Mouse (Mus musculus): ENCODE data around the gene Dppa5a. TPM values are rescaled to one million over a fixed set of nuclear protein-coding genes. Genes with fewer than 3 reads are reported as not detected.
A peak's percentile ranks its signal among the peaks of the same experiment; 100 is the strongest.
"Not testable (repeated sequence)": the region's sequence is repeated elsewhere in the genome, so short reads cannot be mapped to it uniquely, and the experiment has no call there.

Gene Dppa5a
- polyA plus RNA-seq, 1 experiment, result not detected

GRCm38 (mm10) chr9:78351504-78352220 is 16.3 kb downstream of the Dppa5a start:
- Histone ChIP-seq H3K4me1 (peaks cover 32% of the 10 kb centered on the region), H3K4me3 (replicated peaks) (no peak overlapping the region), H3K9me3 (no peaks in the 10 kb centered on the region; the same call in 1 of the 2 replicates), H3K27me3 (replicated peaks) (peaks cover 26% of the 10 kb centered on the region), H3K36me3 (replicated peaks; ENCODE audit: low read length) (no peaks in the 10 kb centered on the region)
- TF ChIP-seq FLI1 (IDR thresholded peaks at IDR 0.05; ENCODE audit: low read length) (no peak), GATA1 (IDR thresholded peaks at IDR 0.05; ENCODE audit: borderline replicate concordance, low read length) (no peak)

- H3K4me3 ChIP-seq (replicated peaks); H3K36me3 ChIP-seq (replicated peaks; ENCODE audit: low read length); H3K9me3 ChIP-seq: not testable (repeated sequence)
- H3K4me1 ChIP-seq, result peaks cover 32% of the 10 kb centered on the region
- peaks cover 18% of the 10 kb centered on the region for H3K27me3 ChIP-seq (replicated peaks)
These were observed 18.0 kb downstream of the Dppa5a start for GRCm38 (mm10) chr9:78350007-78350406.

DNA sequence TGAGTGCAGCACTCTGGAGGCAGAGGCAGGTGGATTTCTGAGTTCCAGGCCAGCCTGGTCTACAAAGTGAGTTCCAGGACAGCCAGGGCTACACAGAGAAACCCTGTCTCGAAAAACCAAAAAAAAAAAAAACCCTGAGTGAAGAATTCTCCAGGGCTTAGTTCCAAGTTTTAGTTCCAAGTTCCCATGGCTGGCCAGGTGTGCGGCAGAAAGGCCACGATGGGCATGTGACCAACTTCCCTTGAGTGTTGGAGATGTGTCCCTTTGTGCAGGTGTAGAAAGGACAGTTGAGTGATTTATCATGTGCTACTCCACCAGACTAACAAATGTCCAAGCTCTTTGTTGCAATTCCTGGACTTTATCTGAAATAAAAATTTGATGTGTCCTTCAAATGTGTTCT is 18.8 kb downstream of the Dppa5a start:
- H3K9me3 ChIP-seq; H3K36me3 ChIP-seq (replicated peaks; ENCODE audit: low read length); H3K4me3 ChIP-seq (replicated peaks): not testable (repeated sequence)
- H3K4me1 ChIP-seq, result peaks cover 32% of the 10 kb centered on the region
- H3K27me3 ChIP-seq (replicated peaks), result peaks cover 19% of the 10 kb centered on the region

DNA sequence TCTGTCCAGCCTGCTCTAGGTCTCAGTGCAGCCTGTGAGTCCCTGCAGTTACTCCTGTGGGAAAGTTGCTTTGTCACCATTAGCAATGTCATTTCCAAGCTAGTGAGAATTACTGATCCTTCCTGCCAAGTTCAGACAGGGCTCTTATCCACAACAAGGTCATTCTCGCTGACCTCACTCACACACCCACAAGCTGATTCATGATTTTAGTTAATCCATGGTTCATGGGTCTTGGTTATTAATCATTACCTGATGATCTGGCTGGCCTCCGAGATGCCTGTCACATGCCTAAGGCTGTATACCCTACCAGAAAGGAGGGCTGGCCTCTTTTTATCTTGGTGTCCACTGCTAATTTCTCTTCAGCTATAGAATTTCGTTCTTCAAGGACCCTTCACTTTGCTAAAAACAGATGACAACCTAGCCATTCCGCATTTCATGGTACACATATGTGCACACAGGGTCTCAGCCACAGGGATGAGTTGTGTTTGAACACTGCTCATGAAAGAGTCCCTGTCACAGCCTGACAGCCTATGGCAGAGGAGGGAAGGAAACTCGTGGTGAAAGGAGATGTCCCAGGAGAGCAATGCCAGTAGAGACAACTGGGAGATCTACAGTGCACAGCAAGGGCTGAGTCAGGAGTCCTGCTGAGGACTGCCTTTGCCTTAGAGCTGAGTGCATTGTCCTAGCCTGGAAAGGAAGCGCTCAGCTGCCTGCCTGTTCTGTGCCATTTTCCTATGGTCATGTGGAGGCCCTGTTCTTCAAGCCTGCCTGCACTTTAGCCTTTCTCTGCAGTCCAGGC is 19.6 kb downstream of the Dppa5a start:
- peaks cover 23% of the 10 kb centered on the region for H3K27me3 ChIP-seq (replicated peaks)
- H3K4me1 ChIP-seq, result peaks cover 32% of the 10 kb centered on the region
- peak overlapping the region; percentile 33 for H3K4me3 ChIP-seq (replicated peaks)
- H3K9me3 ChIP-seq; H3K36me3 ChIP-seq (replicated peaks; ENCODE audit: low read length): not testable (repeated sequence)

- Histone ChIP-seq H3K4me1 (peaks cover 29% of the 10 kb centered on the region), H3K4me3 (replicated peaks) (no peak overlapping the region), H3K9me3 (no peaks in the 10 kb centered on the region), H3K36me3 (replicated peaks; ENCODE audit: low read length) (no peaks in the 10 kb centered on the region), H3K27me3 (replicated peaks) (peaks cover 18% of the 10 kb centered on the region)
- TF ChIP-seq GATA1 (IDR thresholded peaks at IDR 0.05; ENCODE audit: borderline replicate concordance, low read length) (no peak), FLI1 (IDR thresholded peaks at IDR 0.05; ENCODE audit: low read length) (no peak)
These were observed 21.0 kb downstream of the Dppa5a start for GRCm38 (mm10) chr9:78347004-78347403.

GRCm38 (mm10) chr9:78345235-78345634 is 22.7 kb downstream of the Dppa5a start:
- not testable (repeated sequence) for H3K4me3 ChIP-seq (replicated peaks); H3K9me3 ChIP-seq; H3K36me3 ChIP-seq (replicated peaks; ENCODE audit: low read length)
- H3K27me3 ChIP-seq (replicated peaks), result peaks cover 17% of the 10 kb centered on the region
- H3K4me1 ChIP-seq, result peaks cover 26% of the 10 kb centered on the region

- not testable (repeated sequence) for H3K4me1 ChIP-seq; H3K4me3 ChIP-seq (replicated peaks); H3K36me3 ChIP-seq (replicated peaks; ENCODE audit: low read length); H3K9me3 ChIP-seq
- peaks cover 17% of the 10 kb centered on the region for H3K27me3 ChIP-seq (replicated peaks)
These were observed 24.9 kb downstream of the Dppa5a start for GRCm38 (mm10) chr9:78343055-78343454.

DNA sequence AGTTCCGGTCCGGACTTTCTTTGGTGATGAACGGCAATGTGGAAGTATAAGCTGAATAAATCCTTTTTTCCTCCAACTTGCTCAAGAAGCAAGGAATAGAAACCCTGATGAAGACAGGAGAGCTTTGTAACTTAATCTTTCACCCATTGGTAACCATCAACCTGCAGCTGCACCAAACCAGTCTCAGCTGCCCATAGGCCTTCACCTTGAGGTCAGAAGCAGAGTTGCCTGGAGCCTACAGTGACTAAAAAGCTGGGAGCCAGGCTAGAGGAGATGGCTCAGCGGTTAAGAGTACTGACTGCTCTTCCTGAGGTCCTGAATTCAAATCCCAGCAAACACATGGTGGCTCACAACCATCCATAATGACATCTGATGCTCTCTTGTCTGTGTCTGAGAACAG is 25.5 kb downstream of the Dppa5a start:
- H3K9me3 ChIP-seq; H3K4me3 ChIP-seq (replicated peaks); H3K4me1 ChIP-seq; H3K36me3 ChIP-seq (replicated peaks; ENCODE audit: low read length): not testable (repeated sequence)
- peaks cover 17% of the 10 kb centered on the region for H3K27me3 ChIP-seq (replicated peaks)

DNA sequence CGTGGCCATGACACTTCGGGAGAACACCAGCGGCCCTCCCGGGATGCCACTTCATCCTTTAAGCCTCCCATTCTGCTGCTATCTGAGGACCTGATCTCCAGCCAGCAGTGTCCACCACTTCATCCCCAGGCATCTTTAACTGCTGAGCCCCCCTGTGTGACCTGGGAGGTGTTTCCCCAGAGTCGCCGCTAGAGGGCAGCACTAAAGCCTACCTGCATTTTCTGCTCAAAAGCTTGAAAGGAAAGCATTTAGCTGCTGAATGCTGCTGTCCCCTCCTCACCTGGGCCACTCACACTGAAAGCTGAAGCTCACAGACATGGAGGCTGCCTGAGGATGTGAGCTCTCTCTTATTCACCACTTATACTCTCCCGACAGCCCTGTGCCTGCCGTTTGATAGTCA is 27.7 kb downstream of the Dppa5a start:
- not testable (repeated sequence) for H3K9me3 ChIP-seq; H3K4me1 ChIP-seq; H3K4me3 ChIP-seq (replicated peaks); H3K36me3 ChIP-seq (replicated peaks; ENCODE audit: low read length)
- H3K27me3 ChIP-seq (replicated peaks), result peaks cover 13% of the 10 kb centered on the region

- not testable (repeated sequence) for H3K9me3 ChIP-seq; H3K36me3 ChIP-seq (replicated peaks; ENCODE audit: low read length); H3K4me3 ChIP-seq (replicated peaks); H3K4me1 ChIP-seq; H3K27me3 ChIP-seq (replicated peaks)
These were observed 30.9 kb downstream of the Dppa5a start for GRCm38 (mm10) chr9:78337050-78337449.

GRCm38 (mm10) chr9:78327289-78327688 is 40.7 kb downstream of the Dppa5a start, which contains the start of gene Omt2b:
Omt2b (plus strand) TSS chr9:78327589.
- not testable (repeated sequence) for H3K4me3 ChIP-seq (replicated peaks); H3K36me3 ChIP-seq (replicated peaks; ENCODE audit: low read length); H3K4me1 ChIP-seq
- Histone ChIP-seq H3K9me3 (peaks cover 11% of the 10 kb centered on the region), H3K27me3 (replicated peaks) (peaks cover 10% of the 10 kb centered on the region)
